Mouse (Mus musculus) mesoderm, embryonic 11.5 days (tissue): ENCODE measurements around the gene Lpar2.

Experiments
- DNase-seq: peaks from one replicate; pipeline ENCODE4 v3.0.0-alpha.2; 2012; ENCODE audit warnings: low read depth, low spot score

Gene Lpar2

GRCm38 (mm10) chr8:69807236-69807635 lies 15.0 kb upstream of the Lpar2 start:
- DNase-seq, result no peak

- DNase-seq, result peak; percentile 71
Measured at GRCm38 (mm10) chr8:69808094-69808863, 13.9 kb upstream of the Lpar2 start, which contains the start of gene Gmip. Gmip (plus strand) TSS chr8:69808679.

GRCm38 (mm10) chr8:69808864-69809403 lies 13.3 kb upstream of the Lpar2 start:
- peak; percentile 41 for DNase-seq

- DNase-seq, result no peak
Measured at GRCm38 (mm10) chr8:69809820-69810219, 12.4 kb upstream of the Lpar2 start.

- DNase-seq, result no peak
Measured at GRCm38 (mm10) chr8:69814881-69815280, 7.3 kb upstream of the Lpar2 start.

- no peak for DNase-seq
Measured at GRCm38 (mm10) chr8:69815396-69815795, 6.8 kb upstream of the Lpar2 start.

GRCm38 (mm10) chr8:69820466-69820865 lies 1.8 kb upstream of the Lpar2 start:
- DNase-seq, result no peak

- DNase-seq, result peak; percentile 68
Measured at GRCm38 (mm10) chr8:69821971-69822385, 251 bp upstream of the Lpar2 start.

- no peak for DNase-seq
Measured at GRCm38 (mm10) chr8:69826371-69826770, 4.1 kb downstream of the Lpar2 start.

GRCm38 (mm10) chr8:69832298-69832853 lies 10.1 kb downstream of the Lpar2 start, which contains the start of gene Pbx4:
Pbx4 (plus strand) TSS chr8:69832491.
- peak; percentile 99 for DNase-seq

- DNase-seq, result no peak
Measured at GRCm38 (mm10) chr8:69837057-69837682, 14.9 kb downstream of the Lpar2 start.

- no peak for DNase-seq
Measured at GRCm38 (mm10) chr8:69847167-69848065, 25.2 kb downstream of the Lpar2 start.

- no peak for DNase-seq
Measured at GRCm38 (mm10) chr8:69848951-69849350, 26.7 kb downstream of the Lpar2 start.

- no peak for DNase-seq
Measured at GRCm38 (mm10) chr8:69849899-69850298, 27.7 kb downstream of the Lpar2 start.

- no peak for DNase-seq
Measured at GRCm38 (mm10) chr8:69850926-69851506, 28.8 kb downstream of the Lpar2 start.

- DNase-seq, result no peak
Measured at GRCm38 (mm10) chr8:69853869-69854268, 31.6 kb downstream of the Lpar2 start.

- DNase-seq, result no peak
Measured at GRCm38 (mm10) chr8:69860807-69861206, 38.6 kb downstream of the Lpar2 start.

GRCm38 (mm10) chr8:69861251-69861650 lies 39.0 kb downstream of the Lpar2 start:
- no peak for DNase-seq

GRCm38 (mm10) chr8:69863387-69864020 lies 41.3 kb downstream of the Lpar2 start:
- no peak for DNase-seq

- no peak for DNase-seq
Measured at GRCm38 (mm10) chr8:69864180-69864579, 42.0 kb downstream of the Lpar2 start.
